Mouse (Mus musculus) megakaryocyte, adult 5-6 weeks (primary cell): Measurements from ENCODE around the gene Htr3b. TPM values are rescaled to one million over a fixed set of nuclear protein-coding genes. Genes with fewer than 3 reads are reported as not detected.

Experiments
- ATAC-seq: 2 replicates; pipeline ENCODE4 v1.8.0; 2016; ENCODE audit warnings: mild to moderate bottlenecking, inconsistent platforms; ENCODE audit not compliant: poor library complexity, severe bottlenecking
- total RNA-seq, 2 experiments: library from RNA; stranded (forward) in 1 of 2; stranded (reverse) in 1 of 2; fragments of 153-499, 151-499 nt in 1 of 2; fragments of 221-1000, 200-1000 nt in 1 of 2; gene quantifications; 2 replicates each; pipeline versions ENCODE4 v1.2.3 to v1.2.4; 2015 to 2017

Gene Htr3b
- total RNA-seq, 2 experiments from 2014 or later: not detected

DNA sequence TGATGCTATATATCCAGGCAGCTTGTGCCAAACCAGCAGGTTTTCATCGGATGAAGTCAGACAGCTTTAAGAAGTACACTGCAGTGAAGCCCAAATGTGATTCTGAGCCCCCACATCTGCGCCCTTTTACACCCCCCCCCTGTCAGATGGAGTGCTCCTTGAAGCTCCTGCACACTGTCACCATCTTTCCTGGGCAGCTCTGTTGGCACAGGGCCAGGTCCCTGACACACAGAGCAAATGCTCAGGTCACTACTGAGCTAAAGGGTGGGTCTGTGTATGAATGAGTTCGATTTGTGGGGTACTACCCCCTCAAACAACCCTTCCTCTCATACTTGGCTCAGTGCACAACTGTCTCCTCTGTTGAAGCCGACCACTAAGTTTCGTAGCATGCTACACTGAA, 35.4 kb downstream of the Htr3b start:
- ATAC-seq: no peak

DNA sequence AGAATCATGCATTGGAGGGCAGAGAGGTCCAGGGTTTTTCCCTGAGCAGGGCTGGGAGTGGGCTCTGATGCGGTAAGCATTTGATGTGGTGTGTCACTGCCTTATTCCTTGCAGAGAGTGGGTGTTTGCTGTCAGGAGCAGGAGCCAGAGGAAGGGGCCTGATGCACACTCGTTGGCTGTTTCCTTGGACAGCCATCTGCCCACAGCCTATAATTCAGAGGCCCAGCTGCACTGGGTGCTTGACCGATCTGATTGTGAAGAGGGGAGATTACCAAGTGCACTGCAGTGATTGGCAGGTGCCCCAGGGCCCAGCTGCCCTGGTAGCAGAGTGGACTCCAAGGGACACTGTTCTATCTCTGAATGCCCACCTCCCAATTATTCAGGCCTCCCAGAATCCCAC, 36.0 kb downstream of the Htr3b start:
- ATAC-seq: no peak

DNA sequence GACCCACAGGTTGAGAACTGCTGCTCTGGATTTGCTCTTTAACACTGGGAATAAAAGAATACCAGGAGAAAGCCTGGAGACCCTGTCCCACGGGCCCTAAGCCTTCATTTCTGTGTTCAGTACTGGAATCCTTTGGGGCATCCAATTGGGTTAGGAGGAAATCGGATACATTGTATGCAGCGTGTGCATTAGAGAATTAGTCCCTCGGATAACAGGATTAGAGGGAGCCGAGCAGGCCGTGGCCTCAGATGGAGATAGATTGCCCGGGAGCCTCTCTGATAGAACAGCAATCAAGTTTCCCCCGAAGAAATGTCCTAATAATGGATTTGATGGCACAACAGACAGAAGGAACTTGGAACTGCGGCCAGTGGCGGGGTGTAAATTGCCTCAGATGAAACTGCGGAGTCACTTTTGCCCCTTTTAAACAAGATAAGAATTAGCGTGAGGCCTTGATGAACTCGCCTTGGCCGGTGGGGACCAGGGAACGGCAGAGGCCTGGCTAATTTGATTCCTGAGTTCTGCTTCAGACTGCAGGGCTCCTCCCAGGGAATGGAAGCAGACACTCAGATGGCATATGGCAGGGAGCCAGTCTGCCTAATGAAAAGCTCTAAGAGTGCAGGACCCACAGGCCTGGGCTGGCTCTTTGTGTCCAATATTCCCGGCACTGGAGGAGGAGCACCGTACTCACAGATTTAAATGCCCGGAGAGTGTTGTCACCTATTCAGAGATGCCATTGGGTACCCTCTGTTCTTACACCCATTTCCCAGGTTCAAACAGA, 48.6 kb downstream of the Htr3b start:
- ATAC-seq: no peak

DNA sequence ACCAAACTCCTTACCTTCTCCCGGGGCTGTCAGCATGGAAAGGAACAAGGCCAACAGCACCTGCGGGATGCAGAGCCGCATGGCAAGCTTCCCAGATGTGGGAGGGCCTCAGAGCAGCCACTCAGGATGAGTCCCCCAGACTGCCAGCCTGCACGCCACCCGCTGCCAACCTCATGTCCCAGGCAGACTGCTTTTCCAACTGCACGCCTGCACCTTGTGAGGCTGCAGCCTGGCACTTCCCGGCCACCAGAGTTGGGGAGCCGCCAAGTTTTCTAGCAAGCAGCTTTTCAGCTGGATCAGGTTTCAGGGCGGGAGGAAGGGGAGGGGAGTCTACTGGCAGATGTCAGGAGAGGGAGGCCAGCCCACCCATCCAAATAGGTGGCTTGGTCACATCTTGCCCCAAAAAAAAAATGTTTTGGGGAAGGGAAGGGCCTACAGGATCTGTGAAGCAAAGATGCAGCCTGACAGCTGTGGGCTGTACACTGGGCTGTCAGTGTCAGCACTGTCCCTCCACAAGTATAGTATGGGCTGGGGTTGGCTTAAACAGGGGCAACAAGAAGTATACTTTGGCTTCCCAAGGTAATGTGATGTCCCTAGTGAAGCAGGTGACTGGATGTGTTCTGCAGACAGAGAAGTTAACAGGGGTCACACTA, 53.8 kb downstream of the Htr3b start, which contains the start of gene Htr3a:
Gene Htr3a, minus strand, starts transcription at position 215 of the 653 bp plus-strand sequence.
- no peak for ATAC-seq

DNA sequence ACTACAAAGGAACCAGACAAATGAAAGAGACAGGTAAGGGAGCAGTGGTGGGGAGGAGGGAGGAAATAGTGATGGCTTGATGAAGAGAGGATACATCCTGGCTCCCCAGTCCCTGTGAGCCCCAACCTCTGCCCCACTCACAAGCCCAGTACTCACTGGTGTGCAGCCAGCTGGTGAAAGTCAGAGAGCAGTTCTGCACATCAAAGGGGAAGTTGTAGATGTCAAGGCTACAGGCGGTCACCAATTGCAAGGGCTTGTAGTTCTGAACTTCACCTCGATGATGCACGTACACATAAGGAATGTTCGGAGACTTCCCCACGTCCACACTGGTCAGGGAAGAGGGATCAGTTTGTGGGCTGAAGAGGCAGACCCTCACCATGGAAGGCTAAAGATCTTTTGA, 60.4 kb downstream of the Htr3b start:
- ATAC-seq: no peak

DNA sequence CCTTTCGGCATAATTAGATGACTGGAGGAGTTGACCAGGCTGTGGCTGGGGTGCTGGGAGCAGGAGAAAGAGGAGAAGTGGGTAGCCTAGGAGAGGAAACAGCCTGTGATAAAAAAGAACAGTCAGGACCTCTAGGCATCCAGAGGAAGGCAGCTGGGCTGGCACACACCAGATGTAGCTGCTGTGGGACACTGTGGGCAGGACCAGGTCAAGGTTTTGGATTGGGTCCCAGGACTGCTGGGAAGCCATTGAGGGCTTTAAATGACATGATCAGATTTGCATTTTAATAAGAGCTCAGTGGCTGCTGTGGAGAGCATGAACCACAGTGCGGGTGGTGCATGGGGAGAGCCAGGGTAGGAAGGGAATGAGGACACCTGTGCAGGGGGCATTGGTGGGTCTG, 61.0 kb downstream of the Htr3b start:
- ATAC-seq: no peak

DNA sequence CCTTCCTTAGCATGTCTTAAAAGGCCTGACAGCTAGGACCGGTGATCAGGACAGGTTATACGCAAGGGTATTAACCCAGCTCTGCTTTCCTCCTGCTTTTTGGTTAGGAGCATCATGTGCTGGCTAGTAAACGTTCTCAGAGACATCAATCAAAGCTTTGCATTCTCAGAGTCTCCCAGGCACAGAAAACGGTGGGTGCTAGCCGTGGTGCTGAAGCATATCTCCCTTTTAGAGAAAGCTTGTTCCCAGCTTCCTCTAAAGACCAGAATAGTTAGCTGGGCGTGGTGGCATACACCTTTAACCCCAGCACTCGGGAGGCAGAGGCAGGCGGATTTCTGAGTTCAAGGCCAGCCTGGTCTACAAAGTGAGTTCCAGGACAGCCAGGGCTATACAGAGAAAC, 66.2 kb downstream of the Htr3b start:
- ATAC-seq: no peak

DNA sequence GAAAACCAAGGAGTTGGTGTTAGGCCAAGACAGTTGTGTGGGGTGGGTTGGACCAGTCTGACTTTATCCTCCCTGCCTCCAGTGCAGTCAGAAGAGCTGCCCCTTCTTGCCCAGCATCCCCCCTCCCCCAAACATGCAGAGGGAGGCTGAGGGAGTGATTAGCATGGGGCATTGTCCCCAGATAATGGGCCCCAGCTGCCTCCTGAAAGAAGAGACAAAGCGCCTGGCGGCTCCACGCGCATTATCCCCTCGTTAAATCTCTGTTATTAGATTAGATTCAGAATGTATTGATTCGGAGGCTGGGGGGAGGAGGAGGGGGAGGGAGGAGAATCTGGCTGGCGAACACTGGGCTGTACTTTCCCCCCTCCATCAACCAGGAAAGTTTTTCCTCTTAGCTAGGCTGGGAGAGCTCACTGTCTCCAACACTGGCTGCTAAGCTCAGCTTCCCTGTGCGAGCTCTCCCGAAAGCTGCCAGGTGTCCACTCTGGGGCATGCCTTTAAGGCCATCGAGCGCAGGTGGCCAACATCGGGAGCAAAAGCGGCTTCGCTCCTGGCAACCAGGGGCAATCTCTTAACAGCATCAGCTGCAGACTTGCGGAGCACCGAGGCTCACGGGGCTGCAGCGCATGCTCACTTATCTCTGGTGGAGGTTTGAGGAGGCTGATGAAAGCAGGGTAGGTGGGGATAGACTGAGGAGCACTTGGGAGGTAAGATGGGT, 68.8 kb downstream of the Htr3b start:
- no peak for ATAC-seq

DNA sequence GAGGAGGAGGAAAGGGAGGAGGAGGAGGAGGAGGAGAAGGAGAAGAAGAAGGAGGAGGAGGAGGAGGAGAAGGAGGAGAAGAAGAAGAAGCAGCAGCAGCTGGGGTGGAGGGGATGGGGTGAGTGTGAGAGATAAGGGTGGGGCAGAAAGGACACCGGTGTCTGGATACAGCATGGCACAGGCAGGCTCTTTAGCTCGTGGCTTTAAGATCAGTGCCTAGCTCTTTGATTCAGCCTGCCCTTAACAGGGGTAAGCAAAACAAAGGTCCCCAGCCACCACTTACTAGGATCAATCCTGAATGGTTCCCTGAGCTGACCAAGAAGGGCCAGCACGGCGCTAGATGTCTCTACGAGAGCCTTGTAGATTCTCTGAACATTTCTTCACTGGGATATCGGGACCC, 70.0 kb downstream of the Htr3b start:
- no peak for ATAC-seq

DNA sequence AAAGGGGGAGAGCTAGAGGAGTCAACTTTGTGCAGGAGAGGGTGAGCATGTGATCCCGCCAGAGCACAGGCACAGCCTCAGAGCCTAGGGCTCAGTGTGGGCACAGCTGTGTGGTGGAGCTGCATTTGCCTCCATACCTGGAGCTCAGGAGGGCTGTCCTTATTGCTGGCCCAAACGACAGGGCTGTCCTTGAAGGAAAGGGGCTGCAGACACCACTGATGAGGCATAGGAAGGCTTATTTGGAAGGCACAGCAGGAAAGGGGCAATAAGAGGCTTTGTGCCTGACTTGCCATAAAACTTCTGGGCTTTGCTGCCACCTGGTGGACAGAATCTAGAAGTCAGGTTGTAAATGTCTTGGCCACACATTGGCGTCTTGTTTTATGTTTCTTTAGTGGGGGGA, 70.8 kb downstream of the Htr3b start:
- ATAC-seq: peak; percentile 47; the same call in 1 of the 2 replicates

DNA sequence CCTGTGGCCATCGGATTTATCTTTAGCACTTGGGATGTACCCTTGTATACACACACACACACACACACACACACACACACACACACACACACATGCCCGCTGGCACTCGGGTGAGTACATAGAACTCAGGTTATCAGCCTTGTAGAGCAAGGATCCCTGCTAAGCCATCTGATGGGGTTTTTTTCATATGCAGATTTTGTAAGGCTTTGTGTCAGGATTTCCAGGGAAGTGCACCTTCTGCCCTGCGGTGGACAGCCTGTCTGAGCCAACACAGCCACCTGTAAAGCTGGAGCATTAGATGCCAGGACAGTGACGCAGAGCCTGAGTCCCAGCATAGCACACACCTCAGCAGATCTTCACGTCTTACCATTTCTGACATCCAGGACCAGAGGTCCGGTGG, 75.7 kb downstream of the Htr3b start:
- ATAC-seq: no peak

Other genes starting within 250 kb of the Htr3b start
- 1.9 and 3.0 TPM in 2 replicates for gene Zbtb16, start 128.8 kb downstream of the Htr3b start, total RNA-seq (2015)
- 2.2 and 2.7 TPM in 2 replicates for gene Zbtb16, start 128.8 kb downstream of the Htr3b start, total RNA-seq (2017)
- gene Htr3a, start 53.9 kb downstream of the Htr3b start, total RNA-seq (2015): not detected in 2 replicates
- gene Htr3a, start 53.9 kb downstream of the Htr3b start, total RNA-seq (2017): not detected in 2 replicates
- 5.9 and 12.6 TPM in 2 replicates for gene Usp28, start 20.4 kb upstream of the Htr3b start, total RNA-seq (2015)
- 6.2 and 10.8 TPM in 2 replicates for gene Usp28, start 20.4 kb upstream of the Htr3b start, total RNA-seq (2017)
- 18.6 and 20.9 TPM in 2 replicates for gene Zw10, start 90.6 kb upstream of the Htr3b start, total RNA-seq (2015)
- 25.1 and 25.8 TPM in 2 replicates for gene Zw10, start 90.6 kb upstream of the Htr3b start, total RNA-seq (2017)
- not detected in 2 replicates for gene Tmprss5, start 116.3 kb upstream of the Htr3b start, total RNA-seq (2015)
- gene Tmprss5, start 116.3 kb upstream of the Htr3b start, total RNA-seq (2017): not detected in 2 replicates